Mouse (Mus musculus) lung, embryonic 15.5 days (tissue): ENCODE measurements at regions not wholly inside any gene's neighbourhood (a gene's known extent, or its start where the extent isn't known, plus 50 kb on each side); places are given as distances from the start of the nearest gene placed in this dataset.
"Not testable (repeated sequence)": the region's sequence is repeated elsewhere in the genome, so short reads cannot be mapped to it uniquely, and the experiment has no call there.

ENCODE experiments used
- ATAC-seq: fragments of 200-750 bp; cut with Nextera tagmentation; 2 replicates; pipeline ENCODE4 v1.8.0; 2017; ENCODE audit warnings: moderate number of reproducible peaks, borderline replicate concordance; ENCODE audit not compliant: low FRiP score, low TSS enrichment; ENCODE audit errors: extremely low read depth
- H3K27ac ChIP-seq: fragments of 300-500 bp; sonication (generic); 2 replicates; pipeline ENCODE4 v1.5.1; 2015; ENCODE audit warnings: moderate library complexity, mild to moderate bottlenecking, inconsistent platforms
- H3K27me3 ChIP-seq: fragments of 300-500 bp; sonication (generic); 2 replicates; pipeline ENCODE4 v1.6.1; 2015; ENCODE audit warnings: inconsistent platforms
- H3K36me3 ChIP-seq: fragments of 300-500 bp; sonication (generic); 2 replicates; pipeline ENCODE4 v1.6.1; 2015; ENCODE audit warnings: inconsistent platforms
- H3K4me1 ChIP-seq: fragments of 300-500 bp; sonication (generic); 2 replicates; pipeline ENCODE4 v1.6.1; 2015; ENCODE audit warnings: inconsistent platforms
- H3K4me2 ChIP-seq: fragments of 300-500 bp; sonication (generic); 2 replicates; pipeline ENCODE4 v1.6.1; 2015; ENCODE audit warnings: inconsistent platforms, mild to moderate bottlenecking, moderate library complexity
- H3K4me3 ChIP-seq: fragments of 300-500 bp; sonication (generic); 2 replicates; pipeline ENCODE4 v1.5.1; 2015; ENCODE audit warnings: mild to moderate bottlenecking, inconsistent platforms
- H3K9ac ChIP-seq: fragments of 300-500 bp; sonication (generic); 2 replicates; pipeline ENCODE4 v1.6.1; 2015; ENCODE audit warnings: inconsistent platforms
- H3K9me3 ChIP-seq: fragments of 300-500 bp; sonication (generic); 2 replicates; pipeline ENCODE4 v1.6.1; 2016; ENCODE audit warnings: inconsistent platforms
- WGBS: fragments of 180-500 bp; shearing (Covaris S2); methylation state at CpG from one replicate; pipeline ENCODE4 v1.1.7; 2015; 5-methylcytosine and 5-hydroxymethylcytosine counted together

- no peaks in the 10 kb centered on the region for H3K9me3 ChIP-seq
- no peaks in the 10 kb centered on the region for H3K27me3 ChIP-seq
- no peak overlapping the region for H3K4me2 ChIP-seq
- no peak overlapping the region for H3K27ac ChIP-seq
- ATAC-seq, result no peak
- no peak overlapping the region for H3K9ac ChIP-seq
- no peak overlapping the region for H3K4me3 ChIP-seq
- WGBS, result 70% methylated on average over 2 of the region's 2 CpGs
- H3K4me1 ChIP-seq, result no peaks in the 10 kb centered on the region
- H3K36me3 ChIP-seq, result no peaks in the 10 kb centered on the region
Observed at GRCm38 (mm10) chr3:22009898-22010699, 66.4 kb upstream of the Tbl1xr1 start.

DNA sequence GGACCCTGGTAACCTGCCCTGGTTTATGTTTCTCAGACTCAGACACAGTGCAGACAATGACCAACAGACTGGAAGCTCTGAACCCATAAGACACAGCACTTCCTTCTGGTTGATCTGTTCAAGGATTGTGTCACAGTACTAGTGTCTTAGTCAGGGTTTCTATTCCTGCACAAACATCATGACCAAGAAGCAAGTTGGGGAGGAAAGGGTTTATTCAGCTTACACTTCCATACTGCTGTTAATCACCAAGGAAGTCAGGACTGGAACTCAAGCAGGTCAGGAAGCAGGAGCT lies 65.8 kb upstream of the Tbl1xr1 start:
- not testable (repeated sequence) for ATAC-seq, H3K27me3 ChIP-seq, H3K27ac ChIP-seq, H3K4me2 ChIP-seq, H3K9me3 ChIP-seq, H3K4me3 ChIP-seq, H3K4me1 ChIP-seq, H3K9ac ChIP-seq, H3K36me3 ChIP-seq

DNA sequence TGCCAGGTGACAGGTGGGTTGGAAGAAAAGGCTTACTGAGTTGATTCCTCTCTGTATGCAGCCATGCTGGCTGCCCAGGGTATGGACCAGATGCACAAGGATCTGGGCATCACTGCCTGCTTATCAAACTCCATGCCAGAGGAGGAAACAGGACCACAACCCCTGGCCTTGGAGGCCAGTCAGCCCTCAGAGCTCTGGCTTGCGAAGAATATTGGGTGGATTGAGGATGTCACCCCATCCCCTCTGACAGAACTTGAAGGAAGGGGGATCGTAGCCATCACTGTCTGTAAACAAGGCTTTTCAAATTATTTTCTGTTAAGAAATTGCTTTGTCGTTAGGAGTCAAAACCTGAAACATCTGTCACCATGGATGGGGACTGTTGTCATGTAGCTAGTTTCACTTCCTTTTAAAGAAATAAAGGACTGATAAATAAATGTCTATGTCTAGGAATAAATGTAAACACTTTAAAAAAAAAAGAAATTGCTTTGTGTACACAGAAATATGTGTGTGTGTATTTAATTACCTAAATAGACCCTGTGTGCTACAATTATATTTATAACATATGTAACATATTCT lies 55.0 kb upstream of the Tbl1xr1 start:
- no peak overlapping the region for H3K27ac ChIP-seq
- WGBS, result 48% methylated on average over 3 of the region's 3 CpGs
- H3K4me1 ChIP-seq, result peaks cover 4% of the 10 kb centered on the region
- no peak overlapping the region for H3K9ac ChIP-seq
- no peak overlapping the region for H3K4me2 ChIP-seq
- ATAC-seq, result no peak
- H3K36me3 ChIP-seq, result no peaks in the 10 kb centered on the region
- no peaks in the 10 kb centered on the region for H3K9me3 ChIP-seq
- no peaks in the 10 kb centered on the region for H3K27me3 ChIP-seq
- H3K4me3 ChIP-seq, result no peak overlapping the region

DNA sequence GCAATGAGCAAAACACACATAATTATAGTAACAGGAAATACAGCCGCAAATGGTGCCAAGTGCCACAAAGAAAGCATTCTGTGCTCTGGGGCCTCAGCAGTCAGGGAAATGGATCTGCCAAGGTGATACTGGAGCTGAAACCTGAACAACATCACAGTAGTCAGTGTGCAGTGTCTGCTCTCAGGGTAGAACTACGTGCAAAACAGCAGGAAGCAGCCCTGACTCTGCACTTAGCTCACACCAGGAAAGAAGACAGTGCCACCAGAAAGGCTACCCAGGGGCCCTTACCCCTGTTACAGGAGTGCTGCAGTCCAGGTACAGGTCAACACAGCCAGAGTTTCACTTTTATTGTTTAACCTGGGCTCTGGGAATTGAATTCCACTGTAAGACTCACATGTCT lies 54.0 kb upstream of the Tbl1xr1 start:
- H3K9ac ChIP-seq, result no peak overlapping the region
- WGBS, result 53% methylated on average over 2 of the region's 2 CpGs
- no peak overlapping the region for H3K4me2 ChIP-seq
- no peak overlapping the region for H3K27ac ChIP-seq
- no peaks in the 10 kb centered on the region for H3K27me3 ChIP-seq
- peaks cover 4% of the 10 kb centered on the region for H3K4me1 ChIP-seq
- no peak overlapping the region for H3K4me3 ChIP-seq
- ATAC-seq, result no peak
- no peaks in the 10 kb centered on the region for H3K9me3 ChIP-seq
- H3K36me3 ChIP-seq, result no peaks in the 10 kb centered on the region

GRCm38 (mm10) chr3:22023049-22023448 lies 53.4 kb upstream of the Tbl1xr1 start:
- no peak overlapping the region for H3K27ac ChIP-seq
- H3K4me1 ChIP-seq, result peaks cover 4% of the 10 kb centered on the region
- no peaks in the 10 kb centered on the region for H3K9me3 ChIP-seq
- no peaks in the 10 kb centered on the region for H3K36me3 ChIP-seq
- no peak overlapping the region for H3K9ac ChIP-seq
- 54% methylated on average over 6 of the region's 6 CpGs for WGBS
- H3K4me2 ChIP-seq, result no peak overlapping the region
- ATAC-seq, result no peak
- no peaks in the 10 kb centered on the region for H3K27me3 ChIP-seq
- no peak overlapping the region for H3K4me3 ChIP-seq

- Histone ChIP-seq H3K4me3 (no peak overlapping the region), H3K27ac (peak overlapping the region; percentile 29; the same call in 1 of the 2 replicates), H3K9ac (no peak overlapping the region), H3K27me3 (no peaks in the 10 kb centered on the region), H3K9me3 (no peaks in the 10 kb centered on the region), H3K4me2 (no peak overlapping the region), H3K36me3 (no peaks in the 10 kb centered on the region), H3K4me1 (peaks cover 4% of the 10 kb centered on the region)
- ATAC-seq, result no peak
- whole genome bisulfite sequencing, result 63% methylated on average over 5 of the region's 5 CpGs
Observed at GRCm38 (mm10) chr3:22023551-22023950, 52.9 kb upstream of the Tbl1xr1 start.

GRCm38 (mm10) chr3:22024200-22024599 lies 52.3 kb upstream of the Tbl1xr1 start:
- no peaks in the 10 kb centered on the region for H3K9me3 ChIP-seq
- no peak overlapping the region for H3K4me3 ChIP-seq
- H3K4me1 ChIP-seq, result peaks cover 4% of the 10 kb centered on the region
- no peaks in the 10 kb centered on the region for H3K36me3 ChIP-seq
- WGBS, result 33% methylated on average over 6 of the region's 6 CpGs
- no peaks in the 10 kb centered on the region for H3K27me3 ChIP-seq
- H3K4me2 ChIP-seq, result no peak overlapping the region
- no peak for ATAC-seq
- H3K27ac ChIP-seq, result peak overlapping the region; percentile 29; the same call in 1 of the 2 replicates
- no peak overlapping the region for H3K9ac ChIP-seq

- H3K4me3 ChIP-seq, result no peak overlapping the region
Observed at GRCm38 (mm10) chr3:22025119-22025518, 51.3 kb upstream of the Tbl1xr1 start.

GRCm38 (mm10) chr3:22025615-22026014 lies 50.8 kb upstream of the Tbl1xr1 start:
- H3K4me3 ChIP-seq, result no peak overlapping the region
- H3K27ac ChIP-seq, result no peak overlapping the region
- H3K36me3 ChIP-seq, result no peaks in the 10 kb centered on the region
- no peaks in the 10 kb centered on the region for H3K9me3 ChIP-seq
- no peaks in the 10 kb centered on the region for H3K27me3 ChIP-seq
- no peak overlapping the region for H3K9ac ChIP-seq
- ATAC-seq, result no peak
- H3K4me1 ChIP-seq, result peaks cover 4% of the 10 kb centered on the region
- no peak overlapping the region for H3K4me2 ChIP-seq
- 78% methylated on average over 8 of the region's 8 CpGs for WGBS

More at GRCm38 (mm10) chr3:22025119-22025518, 51.3 kb upstream of the Tbl1xr1 start:
- WGBS, result 65% methylated on average over 6 of the region's 6 CpGs
- Histone ChIP-seq H3K9me3 (no peaks in the 10 kb centered on the region), H3K4me1 (peaks cover 4% of the 10 kb centered on the region), H3K9ac (no peak overlapping the region), H3K27ac (no peak overlapping the region), H3K4me2 (no peak overlapping the region), H3K27me3 (no peaks in the 10 kb centered on the region), H3K36me3 (no peaks in the 10 kb centered on the region)
- no peak for ATAC-seq
